Mouse (Mus musculus) embryonic facial prominence, embryonic 12.5 days (tissue): ENCODE measurements around the gene Usf3. TPM values are rescaled to one million over a fixed set of nuclear protein-coding genes. Genes with fewer than 3 reads are reported as not detected.

Experiments
- ATAC-seq: fragments of 200-750 bp; cut with Nextera tagmentation; 2 replicates; pipeline ENCODE4 v1.8.0; 2017; ENCODE audit not compliant: insufficient number of reproducible peaks, insufficient read depth, low FRiP score, low TSS enrichment
- H3K27ac ChIP-seq: fragments of 300-500 bp; sonication (generic); 2 replicates; pipeline ENCODE4 v1.5.1; 2016; ENCODE audit warnings: mild to moderate bottlenecking
- H3K27me3 ChIP-seq: fragments of 300-500 bp; sonication (generic); 2 replicates; pipeline ENCODE4 v1.6.1; 2016; ENCODE audit warnings: mild to moderate bottlenecking, moderate library complexity
- H3K36me3 ChIP-seq: fragments of 300-500 bp; sonication (generic); 2 replicates; pipeline ENCODE4 v1.6.1; 2016; ENCODE audit warnings: mild to moderate bottlenecking
- H3K4me1 ChIP-seq: fragments of 300-500 bp; sonication (generic); 2 replicates; pipeline ENCODE4 v1.6.1; 2016
- H3K4me2 ChIP-seq: fragments of 300-500 bp; sonication (generic); replicated peaks from 2 replicates; pipeline ENCODE4 v1.6.1; 2016; ENCODE audit warnings: mild to moderate bottlenecking, moderate library complexity
- H3K4me3 ChIP-seq: fragments of 300-500 bp; sonication (generic); 2 replicates; pipeline ENCODE4 v1.5.1; 2016; ENCODE audit warnings: mild to moderate bottlenecking
- H3K9ac ChIP-seq: fragments of 300-500 bp; sonication (generic); 2 replicates; pipeline ENCODE4 v1.6.1; 2016; ENCODE audit warnings: mild to moderate bottlenecking, moderate library complexity
- H3K9me3 ChIP-seq: fragments of 300-500 bp; sonication (generic); 2 replicates; pipeline ENCODE4 v1.6.1; 2016; ENCODE audit warnings: mild to moderate bottlenecking, moderate library complexity
- WGBS: fragments of 180-500 bp; shearing (Covaris S2); methylation state at CpG from one replicate; pipeline ENCODE4 v1.1.7; 2016; 5-methylcytosine and 5-hydroxymethylcytosine counted together
- polyA plus RNA-seq: library from polyadenylated mRNA; unstranded; fragments of >200 nt; fragmentation: Nextera tagmentation; extraction: Ambion mirVana; gene quantifications from 2 replicates; pipeline ENCODE4 v1.2.1, GENCODE M21; 2016

Usf3 gene
- 3.4 and 3.5 TPM in 2 replicates for polyA plus RNA-seq

DNA sequence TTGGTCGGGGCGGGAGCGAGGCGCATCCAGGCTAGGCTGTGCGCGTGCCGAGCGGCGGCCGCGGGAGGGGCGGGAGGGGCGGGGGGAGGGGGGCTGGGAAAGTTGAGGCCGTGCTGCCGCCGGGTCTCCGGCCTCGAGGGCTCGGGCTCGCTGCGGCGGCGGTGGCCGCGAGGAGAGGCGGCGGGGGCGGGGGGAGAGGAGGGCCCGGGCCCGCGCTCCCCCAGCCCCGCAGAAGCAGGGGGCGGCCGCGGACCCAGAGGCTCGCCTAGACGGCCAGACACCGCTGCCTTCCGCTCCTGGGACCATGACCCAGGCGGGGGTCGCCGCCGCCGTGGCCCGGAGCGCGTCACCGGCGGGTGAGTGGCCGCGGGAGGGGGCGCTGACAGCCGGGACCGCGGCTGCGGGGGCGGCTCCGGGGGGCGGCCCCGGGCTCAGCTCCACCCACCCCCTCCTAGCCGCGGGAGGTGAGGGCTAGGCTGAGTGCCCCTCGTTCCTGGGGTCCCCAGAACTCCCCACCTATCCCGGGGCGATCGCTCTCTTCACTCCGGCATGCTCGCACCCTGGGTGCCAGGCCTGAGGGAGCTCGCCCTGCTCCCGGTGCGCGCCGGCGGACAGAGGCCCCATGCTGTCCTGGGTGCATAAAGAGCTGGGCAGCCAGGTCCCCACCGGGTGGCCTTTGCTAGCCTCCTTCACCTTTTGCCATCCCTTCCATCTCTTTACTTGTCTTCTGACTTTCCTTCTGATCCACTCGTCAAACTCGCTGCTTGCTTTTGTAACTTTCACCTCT, at the start of gene Usf3:
TSS of gene Usf3 (plus strand) at position 92 of the 787 bp plus-strand sequence.
- Histone ChIP-seq H3K9ac (peak within 1 kb of the TSS; percentile 96), H3K27ac (peak within 1 kb of the TSS; percentile 95), H3K9me3 (no peaks in the 10 kb centered on the region), H3K4me1 (peaks cover 16% of the 10 kb centered on the region), H3K4me3 (peak within 1 kb of the TSS; percentile 92), H3K27me3 (no peaks in the 10 kb centered on the region), H3K36me3 (no peaks in the 10 kb centered on the region), H3K4me2 (peak within 1 kb of the TSS; percentile 67)
- ATAC-seq, result peak; percentile 62
- under 1% methylated on average over 37 of the region's 77 CpGs for WGBS

DNA sequence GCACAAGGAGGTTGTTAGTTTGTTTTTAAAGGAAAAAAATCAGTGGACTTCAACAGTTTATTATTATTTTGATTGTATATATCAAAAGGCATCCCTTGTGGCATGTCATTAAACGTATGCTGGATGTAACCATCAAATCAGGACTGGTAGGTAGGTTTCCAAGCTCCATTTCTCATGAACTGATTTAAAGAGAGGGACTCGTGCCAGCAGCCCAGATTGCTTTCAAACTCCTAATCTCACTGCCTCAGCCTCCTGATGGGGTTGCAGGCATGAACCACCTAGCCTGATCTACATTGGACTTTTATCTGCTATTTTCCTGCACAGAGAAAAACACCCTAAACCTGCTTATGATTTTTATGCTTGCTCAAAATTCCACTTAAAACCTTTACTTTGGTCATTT, 49.3 kb upstream of the Usf3 start:
- no peak overlapping the region for H3K4me3 ChIP-seq
- no peak for ATAC-seq
- WGBS, result 72% methylated on average over 2 of the region's 2 CpGs

DNA sequence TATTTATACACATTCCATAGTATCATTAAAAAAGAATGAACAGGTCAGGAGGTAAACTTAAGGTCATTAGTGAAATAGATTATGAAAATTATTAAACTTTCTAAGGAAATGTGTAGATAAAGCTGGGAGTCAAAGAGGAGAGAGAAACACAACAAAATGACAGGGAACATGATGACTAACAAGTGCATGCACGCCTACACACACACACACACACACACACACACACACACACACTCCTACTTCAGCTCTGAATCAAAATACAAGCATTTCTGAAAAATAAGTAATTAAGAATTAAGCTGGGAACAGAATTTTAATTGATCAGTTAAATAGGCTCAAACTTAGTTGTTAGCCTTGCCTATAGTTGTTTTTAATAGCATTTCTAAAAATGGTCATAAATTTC, 48.3 kb upstream of the Usf3 start:
- no peak overlapping the region for H3K4me2 ChIP-seq
- H3K4me1 ChIP-seq, result peaks cover 4% of the 10 kb centered on the region; the same call in 1 of the 2 replicates
- 76% methylated on average over 1 of the region's 1 CpGs for WGBS
- no peaks in the 10 kb centered on the region for H3K36me3 ChIP-seq
- H3K9me3 ChIP-seq, result no peaks in the 10 kb centered on the region
- H3K27ac ChIP-seq, result no peak overlapping the region
- no peak overlapping the region for H3K4me3 ChIP-seq
- no peak overlapping the region for H3K9ac ChIP-seq
- no peaks in the 10 kb centered on the region for H3K27me3 ChIP-seq
- no peak for ATAC-seq

More for the DNA sequence above, 49.3 kb upstream of the Usf3 start:
- no peaks in the 10 kb centered on the region for H3K9me3 ChIP-seq
- no peaks in the 10 kb centered on the region for H3K27me3 ChIP-seq
- H3K36me3 ChIP-seq, result no peaks in the 10 kb centered on the region
- H3K4me1 ChIP-seq, result peaks cover 4% of the 10 kb centered on the region; the same call in 1 of the 2 replicates
- no peak overlapping the region for H3K4me2 ChIP-seq
- no peak overlapping the region for H3K9ac ChIP-seq
- H3K27ac ChIP-seq, result no peak overlapping the region

DNA sequence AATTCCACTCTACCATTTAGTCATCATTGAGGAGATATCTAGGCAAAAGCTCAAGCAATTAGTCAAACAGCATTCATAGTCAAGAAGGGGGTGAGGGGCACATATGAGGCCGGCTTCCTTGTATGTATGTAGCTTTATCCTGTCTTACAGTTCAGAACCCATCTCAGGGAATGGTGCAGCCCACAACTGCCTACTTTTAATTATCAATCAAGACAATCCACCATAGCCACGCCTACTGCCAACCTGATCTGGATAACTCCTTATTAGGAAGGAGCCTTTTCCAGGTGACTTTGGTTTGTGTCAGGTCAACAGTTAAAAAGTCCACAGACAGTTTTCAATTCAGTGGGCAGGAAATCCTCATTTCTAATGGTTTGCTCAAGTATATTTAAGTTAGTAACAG, 47.6 kb upstream of the Usf3 start:
- Histone ChIP-seq H3K4me1 (peaks cover 4% of the 10 kb centered on the region; the same call in 1 of the 2 replicates), H3K4me2 (no peak overlapping the region), H3K9ac (no peak overlapping the region), H3K27ac (no peak overlapping the region), H3K4me3 (no peak overlapping the region), H3K27me3 (no peaks in the 10 kb centered on the region), H3K9me3 (no peaks in the 10 kb centered on the region), H3K36me3 (no peaks in the 10 kb centered on the region)
- no peak for ATAC-seq
- 83% methylated on average over 2 of the region's 2 CpGs for WGBS

DNA sequence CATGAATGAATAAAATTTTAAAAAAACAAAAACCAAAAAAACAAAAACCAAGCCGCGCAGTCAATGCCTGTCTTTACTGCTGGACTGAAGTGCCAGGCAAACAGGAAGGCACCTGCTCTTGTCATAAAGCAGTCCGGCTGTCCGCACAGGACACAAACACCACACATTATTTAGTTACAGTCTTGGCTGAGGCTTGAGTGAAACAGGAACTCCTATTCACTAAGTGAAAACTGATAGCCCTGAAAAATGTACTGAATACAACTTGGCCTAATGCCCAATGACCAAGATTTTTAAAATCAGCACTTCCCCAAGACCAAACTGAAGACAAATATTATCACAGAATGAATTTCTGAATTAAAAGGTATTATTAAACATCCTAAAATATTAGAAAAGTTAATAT, 46.6 kb upstream of the Usf3 start:
- WGBS, result 65% methylated on average over 4 of the region's 4 CpGs
- H3K27ac ChIP-seq, result no peak overlapping the region
- H3K9ac ChIP-seq, result no peak overlapping the region
- H3K4me2 ChIP-seq, result no peak overlapping the region
- no peak for ATAC-seq
- peaks cover 4% of the 10 kb centered on the region; the same call in 1 of the 2 replicates for H3K4me1 ChIP-seq
- no peaks in the 10 kb centered on the region for H3K36me3 ChIP-seq
- no peaks in the 10 kb centered on the region for H3K27me3 ChIP-seq
- no peaks in the 10 kb centered on the region for H3K9me3 ChIP-seq
- H3K4me3 ChIP-seq, result no peak overlapping the region

DNA sequence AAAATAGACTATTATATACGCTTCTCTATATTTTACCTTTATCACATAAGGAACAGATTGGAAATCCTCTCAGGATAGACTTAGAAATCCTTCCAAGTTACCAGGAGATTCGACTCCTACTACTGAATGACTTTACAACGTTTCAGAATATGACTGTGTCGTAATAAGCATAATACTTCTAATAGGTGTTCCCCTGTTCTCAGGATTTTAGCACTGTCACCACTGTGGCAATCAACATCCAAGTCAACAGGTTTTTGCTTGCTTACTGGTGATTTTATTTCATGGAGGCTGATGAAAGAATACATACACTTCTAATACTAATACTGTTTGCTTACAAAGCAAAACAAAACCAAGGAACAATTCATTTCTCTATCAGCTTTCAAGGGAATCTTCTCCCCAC, 40.7 kb upstream of the Usf3 start:
- Histone ChIP-seq H3K27me3 (no peaks in the 10 kb centered on the region), H3K9me3 (no peaks in the 10 kb centered on the region), H3K4me1 (no peaks in the 10 kb centered on the region), H3K9ac (no peak overlapping the region), H3K4me2 (no peak overlapping the region), H3K36me3 (no peaks in the 10 kb centered on the region), H3K27ac (no peak overlapping the region), H3K4me3 (no peak overlapping the region)
- no peak for ATAC-seq
- 82% methylated on average over 4 of the region's 4 CpGs for WGBS

DNA sequence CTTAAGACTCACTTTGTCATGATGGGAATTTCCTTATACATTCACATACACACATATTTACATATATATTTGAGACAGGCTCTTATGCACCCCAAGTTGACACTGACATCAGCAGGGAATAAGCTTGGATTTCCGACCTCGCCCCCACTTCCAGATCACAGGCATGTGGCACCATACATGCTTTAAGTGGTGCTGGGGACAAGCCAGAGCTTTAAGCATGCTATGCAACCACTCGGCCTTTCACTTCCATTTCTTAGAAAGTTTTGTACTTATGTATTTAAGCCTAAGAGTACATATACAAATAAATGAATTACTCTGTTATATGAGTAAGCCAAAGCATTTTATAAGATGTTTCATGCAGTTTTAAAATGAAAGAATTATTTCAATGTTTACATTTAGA, 39.9 kb upstream of the Usf3 start:
- Histone ChIP-seq H3K4me3 (no peak overlapping the region), H3K9me3 (no peaks in the 10 kb centered on the region), H3K4me2 (no peak overlapping the region), H3K27ac (no peak overlapping the region), H3K36me3 (no peaks in the 10 kb centered on the region), H3K9ac (no peak overlapping the region), H3K27me3 (no peaks in the 10 kb centered on the region), H3K4me1 (0 out of 2 replicates have a peak, but pooled peaks cover 3% of the 10 kb centered on the region)
- WGBS, result 86% methylated on average over 3 of the region's 3 CpGs
- ATAC-seq, result no peak

DNA sequence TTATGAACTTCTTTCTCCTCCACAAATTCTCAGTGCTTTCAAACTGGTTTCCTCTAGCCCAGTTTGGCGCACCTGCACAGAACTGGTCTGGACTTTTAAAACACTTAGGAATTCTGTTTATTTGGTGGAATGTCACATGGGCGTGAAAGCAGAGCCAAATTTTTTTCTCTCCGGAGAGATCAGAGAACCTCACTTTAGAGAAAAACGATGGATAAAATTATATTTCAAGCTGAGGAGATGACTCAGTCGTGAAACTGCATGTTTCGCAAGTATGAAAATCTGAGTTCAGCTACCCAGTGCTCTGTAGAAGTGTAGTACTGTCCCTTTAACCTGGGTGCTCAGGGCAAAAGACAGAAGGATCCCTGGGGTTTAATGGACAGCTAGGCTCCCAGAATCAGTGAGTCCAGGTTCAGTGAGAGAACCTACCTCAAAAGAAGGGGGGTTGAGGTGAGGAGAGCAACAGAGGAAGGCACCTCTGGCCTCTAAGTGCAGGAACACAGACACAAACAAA, 36.5 kb upstream of the Usf3 start:
- no peak for ATAC-seq
- Histone ChIP-seq H3K9me3 (no peaks in the 10 kb centered on the region), H3K27ac (no peak overlapping the region), H3K4me1 (peaks cover 7% of the 10 kb centered on the region), H3K9ac (no peak overlapping the region), H3K4me3 (no peak overlapping the region), H3K27me3 (no peaks in the 10 kb centered on the region), H3K4me2 (no peak overlapping the region), H3K36me3 (no peaks in the 10 kb centered on the region)
- WGBS, result 84% methylated on average over 6 of the region's 6 CpGs

DNA sequence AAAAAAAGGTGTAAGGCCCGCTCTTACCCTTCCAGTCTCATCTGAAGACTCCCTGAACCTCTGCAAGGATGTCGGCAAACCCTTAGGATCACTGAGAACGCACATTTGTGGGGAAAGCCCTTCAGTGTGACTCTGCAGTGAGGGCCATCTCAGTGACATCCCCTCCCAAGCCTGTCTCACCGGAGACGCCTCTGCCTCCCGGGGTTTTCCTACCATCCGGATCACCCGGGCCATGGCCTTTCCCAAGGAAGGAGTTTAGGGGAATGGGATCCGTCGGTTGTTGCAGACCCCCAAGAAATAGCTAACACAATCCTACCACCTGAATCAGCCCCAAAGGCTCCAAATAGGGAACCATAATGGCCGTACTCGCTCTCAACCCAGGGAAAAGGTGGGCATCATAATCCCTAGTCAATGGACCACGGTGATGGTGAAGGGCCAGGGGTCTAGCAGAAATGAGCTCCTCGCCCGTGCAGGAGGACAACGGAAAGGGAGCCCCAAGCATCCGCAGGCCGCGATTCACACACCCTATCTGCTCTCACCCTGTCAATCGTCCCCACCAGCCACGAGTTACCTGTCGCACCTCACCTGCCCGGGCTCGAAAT, 34.6 kb upstream of the Usf3 start:
- H3K4me2 ChIP-seq, result peak overlapping the region; percentile 96
- H3K27ac ChIP-seq, result peak overlapping the region; percentile 97
- 2% methylated on average over 24 of the region's 24 CpGs for WGBS
- ATAC-seq, result peak; percentile 25
- no peaks in the 10 kb centered on the region for H3K27me3 ChIP-seq
- H3K4me1 ChIP-seq, result peaks cover 10% of the 10 kb centered on the region
- H3K9ac ChIP-seq, result peak overlapping the region; percentile 77
- peak overlapping the region; percentile 93 for H3K4me3 ChIP-seq
- H3K9me3 ChIP-seq, result no peaks in the 10 kb centered on the region
- no peaks in the 10 kb centered on the region for H3K36me3 ChIP-seq

DNA sequence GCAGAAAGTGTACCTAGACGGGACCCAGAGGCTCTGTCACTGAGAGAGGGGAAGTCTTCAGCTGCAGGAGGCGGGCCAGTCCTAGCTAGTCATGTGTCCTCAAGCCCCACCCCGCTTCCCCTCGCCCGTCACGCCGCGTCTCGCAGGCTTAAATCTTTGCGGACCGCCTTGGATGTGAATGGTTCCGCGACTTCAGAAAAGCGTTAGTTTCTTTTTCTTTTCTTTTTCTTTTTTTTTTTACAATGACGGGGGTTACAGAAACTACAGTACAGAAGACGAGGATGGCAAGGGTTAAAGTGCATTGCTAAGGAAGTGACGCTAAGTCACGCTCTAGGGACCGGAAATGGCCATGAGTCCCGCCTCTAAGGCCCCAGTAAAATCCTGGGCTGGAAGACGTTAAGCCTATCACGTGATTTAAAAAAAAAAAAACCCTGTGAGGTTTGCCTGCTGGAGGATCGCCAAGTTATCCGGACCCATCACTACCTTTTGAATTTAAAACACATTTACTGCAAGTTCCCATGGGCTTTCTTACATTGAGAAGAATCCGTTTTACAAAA, 34.0 kb upstream of the Usf3 start:
- Histone ChIP-seq H3K27me3 (no peaks in the 10 kb centered on the region), H3K4me2 (peak overlapping the region; percentile 96), H3K27ac (peak overlapping the region; percentile 97), H3K4me1 (peaks cover 10% of the 10 kb centered on the region), H3K9me3 (no peaks in the 10 kb centered on the region), H3K9ac (peak overlapping the region; percentile 95), H3K36me3 (no peaks in the 10 kb centered on the region), H3K4me3 (peak overlapping the region; percentile 93)
- WGBS, result under 1% methylated on average over 25 of the region's 25 CpGs
- ATAC-seq, result peak; percentile 82

DNA sequence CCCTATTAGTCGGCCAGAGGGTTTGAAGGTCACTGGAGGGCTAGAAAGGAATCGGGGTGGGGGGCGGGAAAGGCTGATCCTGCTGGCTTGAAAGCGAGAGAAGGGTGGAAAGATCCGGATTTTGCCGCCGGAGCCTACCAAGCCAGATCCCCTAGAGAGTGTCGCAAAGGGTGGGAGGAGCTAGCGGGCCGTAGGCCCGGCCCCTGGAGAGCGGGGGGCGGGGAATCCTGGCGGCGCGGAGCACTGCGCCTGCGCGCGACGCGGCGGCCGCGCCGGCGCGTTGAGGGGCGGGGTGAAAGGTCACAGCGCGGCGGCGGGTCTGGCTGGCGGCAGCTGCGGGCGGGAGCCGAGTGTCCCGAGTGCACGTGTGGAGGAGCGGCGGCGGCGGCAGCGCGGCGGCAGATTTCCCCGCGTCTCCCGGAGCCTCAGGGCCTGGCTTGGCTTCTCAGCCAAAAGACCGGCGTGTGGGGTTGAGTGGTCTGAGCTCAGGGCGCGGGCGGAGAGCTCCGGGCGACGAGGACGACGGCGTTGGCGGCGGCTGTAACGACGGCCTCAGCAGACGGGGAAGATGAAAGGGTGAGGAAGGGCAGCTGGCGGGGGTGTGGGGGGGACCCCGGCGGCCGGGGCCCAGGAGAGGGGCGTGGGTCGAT, 33.4 kb upstream of the Usf3 start, which contains the start of the genes Atp6v1a and Naa50:
TSS of gene Atp6v1a (minus strand) at position 170 of the 650 bp plus-strand sequence.
TSS of gene Naa50 (plus strand) at position 295 of the 650 bp plus-strand sequence.
- H3K4me2 ChIP-seq, result peak within 1 kb of the TSS; percentile 96
- WGBS, result 1% methylated on average over 66 of the region's 71 CpGs
- H3K9ac ChIP-seq, result peak within 1 kb of the TSS; percentile 95
- no peaks in the 10 kb centered on the region for H3K36me3 ChIP-seq
- H3K9me3 ChIP-seq, result no peaks in the 10 kb centered on the region
- H3K27ac ChIP-seq, result peak within 1 kb of the TSS; percentile 97
- no peaks in the 10 kb centered on the region for H3K27me3 ChIP-seq
- ATAC-seq, result peak; percentile 87
- peaks cover 10% of the 10 kb centered on the region for H3K4me1 ChIP-seq
- H3K4me3 ChIP-seq, result peak within 1 kb of the TSS; percentile 93
